ENCODE assay signal across 8 mouse cellular contexts in the genomic region with DNA sequence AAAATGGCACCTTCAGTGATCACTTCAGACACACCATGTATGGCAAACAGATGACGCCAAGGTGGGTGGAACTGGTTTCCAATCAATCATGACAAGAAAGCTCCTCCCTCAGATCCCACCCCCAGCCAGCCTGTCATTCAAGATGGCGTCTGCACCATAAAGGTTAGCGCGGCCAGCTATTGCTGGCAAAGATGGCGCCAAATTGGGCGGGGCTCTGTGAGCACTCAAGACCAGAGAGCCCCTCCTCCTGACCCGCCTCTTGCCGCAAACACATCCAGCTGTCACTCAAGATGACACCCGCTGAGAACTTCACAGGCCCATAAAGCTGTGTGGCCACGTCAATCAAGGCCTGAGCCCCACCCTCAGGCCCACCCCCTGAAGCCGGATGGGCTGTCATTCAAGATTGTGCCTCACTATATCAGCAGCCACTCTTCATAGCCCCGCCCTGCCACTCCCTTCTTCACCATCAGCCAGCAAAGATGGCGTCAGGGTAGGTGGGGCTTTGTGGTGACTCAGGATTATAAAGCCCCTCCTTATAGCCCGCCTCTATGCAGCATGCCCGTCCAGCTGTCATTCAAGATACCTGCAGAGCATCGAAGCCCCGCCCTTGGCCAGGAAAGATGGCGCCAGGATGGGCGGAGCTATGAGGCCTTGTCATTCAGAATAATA. TPM values are rescaled to one million over a fixed set of nuclear protein-coding genes. Genes with fewer than 3 reads are reported as not detected.
A peak's percentile ranks its signal among the peaks of the same experiment; 100 is the strongest.
DNase-seq lines count a peak whose midpoint lies in the region; ATAC-seq and TF ChIP-seq lines count a peak whose summit lies in the region.

No protein-coding gene starts in this region.

- H3K27me3 ChIP-seq in hindbrain, postnatal 0 days (ENCODE audit: insufficient read depth, low read length), result no peaks in the 10 kb centered on the region

- H3K9me3 ChIP-seq in hindbrain, postnatal 0 days (ENCODE audit: low read length), result 0 out of 2 replicates have a peak, but pooled peaks cover 5% of the 10 kb centered on the region

- 53% methylated on average over 19 of the region's 19 CpGs for WGBS in hindbrain, postnatal 0 days

- ATAC-seq in hindbrain, postnatal 0 days, result peak; percentile 87

- H3K4me1 ChIP-seq in cortical plate, adult 2 months (ENCODE audit: control insufficient read depth, insufficient read depth, low read length), result no peaks in the 10 kb centered on the region
- H3K4me1 ChIP-seq in hindbrain, postnatal 0 days (ENCODE audit: insufficient read depth, low read length), result no peaks in the 10 kb centered on the region

- H3K36me3 ChIP-seq in hindbrain, postnatal 0 days (ENCODE audit: insufficient read depth, low read length), result peaks cover 5% of the 10 kb centered on the region; the same call in 1 of the 2 replicates

- no peak; the same call in 1 of the 2 replicates for TF ChIP-seq POLR2A in cortical plate, adult 2 months (IDR thresholded peaks at IDR 0.05; ENCODE audit: extremely low read depth, insufficient read depth, low read length)

- TF ChIP-seq CTCF in cortical plate, adult 2 months (IDR thresholded peaks at IDR 0.05; ENCODE audit: extremely low read depth, insufficient read depth, low read length), result no peak
- TF ChIP-seq CTCF in hindbrain, postnatal 0 days (IDR thresholded peaks at IDR 0.05; ENCODE audit: low read depth), result no peak

- H3K4me3 ChIP-seq in cortical plate, adult 2 months (ENCODE audit: insufficient read depth, low read length), result peak overlapping the region; percentile 61
- H3K4me3 ChIP-seq in hindbrain, postnatal 0 days (ENCODE audit: low read length), result peak overlapping the region; percentile 60

- H3K27ac ChIP-seq in cortical plate, adult 2 months (ENCODE audit: insufficient read depth, low read length), result peak overlapping the region; percentile 97
- H3K27ac ChIP-seq in hindbrain, postnatal 0 days, result peak overlapping the region; percentile 94

- peak overlapping the region; percentile 56; the same call in 1 of the 2 replicates for H3K9ac ChIP-seq in hindbrain, postnatal 0 days (replicated peaks; ENCODE audit: low read length)

- DNase-seq in adrenal gland, postnatal 14 days, result peak; percentile 93
- peak; percentile 90 to 93 for DNase-seq in gastrocnemius, adult 8-10 months (ENCODE audit: low spot score in 2 of 2)
- peak; percentile 97 for DNase-seq in hindbrain, postnatal 0 days (ENCODE audit: low spot score)
- peak; percentile 83 to 90 for DNase-seq in left cerebral cortex, adult 18-20 months (ENCODE audit: low spot score in 2 of 2)
- peak; percentile 94 for DNase-seq in lung, postnatal 25 days (ENCODE audit: low spot score)
- DNase-seq in right cerebral cortex, postnatal 25 days, result peak; percentile 90
- no peak for DNase-seq in B cell, adult 2 months

- H3K4me2 ChIP-seq in hindbrain, postnatal 0 days (ENCODE audit: low read depth, low read length), result peak overlapping the region; percentile 49

RNA-seq across cellular contexts. Expression of a gene that starts 1.8 kb away (rescaled TPM):
- total RNA-seq in adrenal gland, postnatal 14 days (2021), result 62.7 and 74.1 TPM in 2 replicates
- polyA plus RNA-seq in cortical plate, adult 2 months (2012; rRNA removed), result 109 and 119 TPM in 2 replicates
- 1 to 10 TPM; 2.0 to 3.8 (median 2.5) TPM for total RNA-seq in gastrocnemius, adult 8-10 months (2022)
- total RNA-seq in hindbrain, postnatal 0 days (2014; rRNA removed), result 122 and 132 TPM in 2 replicates
- 67.6 and 75.5 TPM in 2 replicates for polyA plus RNA-seq in hindbrain, postnatal 0 days (2015; fragmentation: Nextera tagmentation; extraction: Ambion mirVana)
- 100 to 1,000 TPM; 217 to 231 TPM for total RNA-seq in left cerebral cortex, adult 18-20 months (2021)

RNA-seq across cellular contexts. Expression of a gene that starts 2.0 kb away (rescaled TPM):
- 2.3 and 2.7 TPM in 2 replicates for total RNA-seq in adrenal gland, postnatal 14 days (2021)
- polyA plus RNA-seq in cortical plate, adult 2 months (2012; rRNA removed), result 10.5 and 10.7 TPM in 2 replicates
- not detected for total RNA-seq in gastrocnemius, adult 8-10 months (2022)
- 67.4 and 69.2 TPM in 2 replicates for total RNA-seq in hindbrain, postnatal 0 days (2014; rRNA removed)
- polyA plus RNA-seq in hindbrain, postnatal 0 days (2015; fragmentation: Nextera tagmentation; extraction: Ambion mirVana), result 30.4 and 32.1 TPM in 2 replicates
- total RNA-seq in left cerebral cortex, adult 18-20 months (2021), result 10 to 100 TPM; 42.2 to 44.7 TPM

RNA-seq across cellular contexts. Expression of a gene that starts 32.1 kb away (rescaled TPM):
- 14.4 and 19.7 TPM in 2 replicates for total RNA-seq in adrenal gland, postnatal 14 days (2021)
- polyA plus RNA-seq in cortical plate, adult 2 months (2012; rRNA removed), result 1.8 and 2.0 TPM in 2 replicates
- 1 to 10 TPM; 2.2 to 2.8 (median 2.5) TPM for total RNA-seq in gastrocnemius, adult 8-10 months (2022)
- 26.2 and 30.8 TPM in 2 replicates for total RNA-seq in hindbrain, postnatal 0 days (2014; rRNA removed)
- polyA plus RNA-seq in hindbrain, postnatal 0 days (2015; fragmentation: Nextera tagmentation; extraction: Ambion mirVana), result 4.2 and 6.3 TPM in 2 replicates
- total RNA-seq in left cerebral cortex, adult 18-20 months (2021), result 1 to 10 TPM; 3.8 to 6.6 TPM

Comparison
In these comparisons a context has a peak if more than half of its experiments do, and no peak if none do; other contexts are left out.
1. DNase-seq: peak in adrenal gland, postnatal 14 days (single experiment), gastrocnemius, adult 8-10 months (2 of 2), hindbrain, postnatal 0 days (single experiment), left cerebral cortex, adult 18-20 months (2 of 2), lung, postnatal 25 days (single experiment) and right cerebral cortex, postnatal 25 days (single experiment); none in B cell, adult 2 months (0 of 2).
2. RNA of a gene that starts 1.8 kb away (total RNA-seq): 217 to 231 TPM in left cerebral cortex, adult 18-20 months, 122 to 132 TPM in hindbrain, postnatal 0 days and 62.7 to 74.1 TPM in adrenal gland, postnatal 14 days; 2.0 to 3.8 TPM in gastrocnemius, adult 8-10 months; every median in the first group is over 10 times any median in the second.
3. RNA of a gene that starts 2.0 kb away (total RNA-seq): 67.4 to 69.2 TPM in hindbrain, postnatal 0 days and 42.2 to 44.7 TPM in left cerebral cortex, adult 18-20 months; 2.3 to 2.7 TPM in adrenal gland, postnatal 14 days and not detected in gastrocnemius, adult 8-10 months; every median in the first group is over 10 times any median in the second.